Mouse (Mus musculus) embryonic facial prominence, embryonic 11.5 days (tissue): Measurements from ENCODE around the gene Resp18. TPM values are rescaled to one million over a fixed set of nuclear protein-coding genes. Genes with fewer than 3 reads are reported as not detected.

ENCODE experiments used
- ATAC-seq: fragments of 200-750 bp; cut with Nextera tagmentation; replicated peaks from 2 replicates; pipeline ENCODE4 v1.8.0; 2017; ENCODE audit warnings: low read depth; ENCODE audit not compliant: insufficient number of reproducible peaks, low FRiP score, low TSS enrichment
- DNase-seq: peaks from one replicate; pipeline ENCODE4 v3.0.0-alpha.2; 2015; ENCODE audit warnings: low spot score
- H3K27ac ChIP-seq: fragments of 300-500 bp; sonication (generic); replicated peaks from 2 replicates; pipeline ENCODE4 v1.5.1; 2014; ENCODE audit warnings: mild to moderate bottlenecking, low read depth, low read length, control low read depth
- H3K27me3 ChIP-seq: fragments of 300-500 bp; sonication (generic); 2 replicates; pipeline ENCODE4 v1.6.1; 2014; ENCODE audit warnings: mild to moderate bottlenecking, low read length, moderate library complexity, mixed read lengths; ENCODE audit not compliant: control insufficient read depth, insufficient read depth
- H3K36me3 ChIP-seq: fragments of 300-500 bp; sonication (generic); replicated peaks from 2 replicates; pipeline ENCODE4 v1.6.1; 2014; ENCODE audit warnings: low read depth, mild to moderate bottlenecking, low read length, moderate library complexity, mixed read lengths; ENCODE audit not compliant: control insufficient read depth, insufficient read depth
- H3K4me1 ChIP-seq: fragments of 300-500 bp; sonication (generic); 2 replicates; pipeline ENCODE4 v1.6.1; 2014; ENCODE audit warnings: low read length, mixed read lengths; ENCODE audit not compliant: control insufficient read depth, insufficient read depth
- H3K4me2 ChIP-seq: fragments of 300-500 bp; sonication (generic); 2 replicates; pipeline ENCODE4 v1.6.1; 2014; ENCODE audit warnings: low read depth, mild to moderate bottlenecking, control low read depth, low read length, moderate library complexity
- H3K4me3 ChIP-seq: fragments of 300-500 bp; sonication (generic); 2 replicates; pipeline ENCODE4 v1.5.1; 2014; ENCODE audit warnings: low read depth, low read length, control low read depth
- H3K9ac ChIP-seq: fragments of 300-500 bp; sonication (generic); replicated peaks from 2 replicates; pipeline ENCODE4 v1.6.1; 2014; ENCODE audit warnings: mild to moderate bottlenecking, control low read depth, low read length
- H3K9me3 ChIP-seq: fragments of 300-500 bp; sonication (generic); replicated peaks from 2 replicates; pipeline ENCODE4 v1.6.1; 2016; ENCODE audit warnings: mild to moderate bottlenecking, low read length, inconsistent platforms, mixed read lengths; ENCODE audit not compliant: control insufficient read depth
- WGBS: fragments of 180-500 bp; shearing (Covaris S2); extraction: QIAGEN DNeasy Blood & Tissue Kit; methylation state at CpG from one replicate; pipeline ENCODE4 v1.1.7; 2014; 5-methylcytosine and 5-hydroxymethylcytosine counted together
- polyA plus RNA-seq: library from polyadenylated mRNA; unstranded; fragments of >200 nt; fragmentation: Nextera tagmentation; extraction: Ambion mirVana; gene quantifications from 2 replicates; pipeline ENCODE4 v1.2.1, GENCODE M21; 2014

Resp18 gene
- polyA plus RNA-seq, 1 experiment from 2014 or later: 4.9 TPM

DNA sequence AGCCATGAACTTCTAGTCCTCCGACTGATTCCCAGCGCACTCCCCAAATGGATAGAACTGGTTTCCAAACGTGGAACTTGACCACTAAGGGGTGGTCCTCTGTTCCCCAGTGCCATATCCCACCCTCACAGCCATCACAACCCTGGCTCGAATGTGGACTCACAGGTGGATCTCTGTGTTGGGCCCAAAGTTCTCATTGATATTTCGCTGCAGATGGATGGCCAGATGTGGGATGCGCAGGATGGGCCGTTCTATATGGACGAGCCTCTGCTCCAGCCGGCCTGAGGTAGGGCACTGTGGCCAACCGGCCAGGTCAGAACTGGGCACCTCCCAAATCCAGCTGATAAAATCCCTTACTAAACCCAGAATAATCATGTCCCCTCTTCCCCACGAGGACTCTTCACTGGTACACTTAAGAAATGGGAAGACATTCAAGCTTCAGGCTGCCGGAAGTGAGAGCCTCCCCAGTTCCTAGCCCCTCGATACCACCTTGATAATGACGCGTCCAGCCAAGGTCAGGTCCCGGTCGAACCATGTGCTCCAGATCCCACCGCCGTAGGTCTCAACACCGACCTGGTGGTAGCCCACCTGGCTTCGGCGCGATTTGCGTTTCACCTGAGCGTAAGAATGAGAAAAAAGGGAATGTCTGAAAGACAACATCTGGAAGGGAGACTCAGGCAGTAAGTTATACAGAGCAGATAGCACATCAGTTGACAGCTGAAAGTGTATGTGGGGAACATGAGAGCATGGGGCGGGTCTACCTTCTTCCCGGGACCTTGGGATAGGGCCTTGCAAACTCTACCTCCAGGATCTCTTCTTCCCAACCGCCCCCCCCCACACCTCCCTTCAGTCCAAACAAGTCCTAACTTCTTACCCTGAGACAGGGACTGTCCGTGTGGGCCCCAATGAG is 37.5 kb upstream of the Resp18 start:
- WGBS: 87% methylated on average over 29 of the region's 29 CpGs
- H3K4me1 ChIP-seq: no peaks in the 10 kb centered on the region
- no peaks in the 10 kb centered on the region for H3K9me3 ChIP-seq
- no peaks in the 10 kb centered on the region; the same call in 1 of the 2 replicates for H3K36me3 ChIP-seq
- peak overlapping the region; percentile 69 for H3K9ac ChIP-seq
- H3K4me2 ChIP-seq: peak overlapping the region; percentile 52
- no peak for ATAC-seq
- H3K27ac ChIP-seq: no peak overlapping the region
- DNase-seq: no peak
- H3K4me3 ChIP-seq: peak overlapping the region; percentile 66
- H3K27me3 ChIP-seq: no peaks in the 10 kb centered on the region

DNA sequence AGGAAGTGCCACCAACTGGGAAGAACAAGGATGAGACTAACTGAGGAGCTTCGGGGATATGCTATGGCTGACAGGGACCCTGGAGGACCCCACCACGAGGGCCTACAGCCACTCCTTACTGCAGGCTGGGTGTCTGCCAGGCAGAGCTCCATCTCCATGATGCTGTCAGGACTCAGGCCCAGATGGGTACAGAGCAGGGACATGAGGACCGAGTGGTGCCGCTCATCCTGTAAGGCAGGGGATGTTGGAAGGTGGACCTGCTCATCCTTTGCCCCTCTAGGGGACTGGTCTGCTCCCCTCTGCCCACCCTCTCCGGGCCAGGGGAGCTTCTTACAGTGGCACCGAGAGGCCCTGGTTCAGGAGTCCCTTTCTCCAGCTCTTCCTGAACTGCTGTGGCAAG is 36.8 kb upstream of the Resp18 start:
- DNase-seq (no peak), ATAC-seq (no peak)
- no peaks in the 10 kb centered on the region for H3K27me3 ChIP-seq
- no peak overlapping the region for H3K9ac ChIP-seq
- H3K4me1 ChIP-seq: no peaks in the 10 kb centered on the region
- H3K4me3 ChIP-seq: no peak overlapping the region
- H3K27ac ChIP-seq: no peak overlapping the region
- H3K4me2 ChIP-seq: no peak overlapping the region
- 90% methylated on average over 6 of the region's 6 CpGs for WGBS
- no peaks in the 10 kb centered on the region for H3K9me3 ChIP-seq
- H3K36me3 ChIP-seq: no peaks in the 10 kb centered on the region; the same call in 1 of the 2 replicates

DNA sequence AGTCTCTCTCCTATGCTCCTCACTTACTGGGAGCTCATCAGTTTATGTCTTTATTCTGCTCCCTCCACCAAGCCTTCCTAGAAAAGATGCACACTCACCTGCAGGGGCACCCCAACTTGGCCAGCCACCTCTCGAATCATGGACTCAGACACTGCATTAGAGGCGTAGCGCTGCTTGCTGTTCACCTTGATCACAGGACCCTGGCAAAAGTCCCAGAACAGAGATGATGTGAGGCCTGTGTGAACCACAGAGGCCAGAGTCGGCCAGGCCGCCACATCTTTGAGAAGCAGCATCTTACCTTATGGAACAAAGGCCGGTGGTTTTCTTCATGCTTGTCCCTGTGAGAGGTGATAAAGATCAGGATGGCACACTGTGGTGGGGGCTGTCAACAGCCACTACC is 33.5 kb upstream of the Resp18 start:
- ATAC-seq (no peak), DNase-seq (no peak)
- 95% methylated on average over 6 of the region's 6 CpGs for WGBS
- Histone ChIP-seq H3K9me3 (no peaks in the 10 kb centered on the region), H3K27me3 (no peaks in the 10 kb centered on the region), H3K36me3 (no peaks in the 10 kb centered on the region; the same call in none of the 2 replicates), H3K4me2 (no peak overlapping the region), H3K4me3 (no peak overlapping the region), H3K4me1 (no peaks in the 10 kb centered on the region), H3K9ac (no peak overlapping the region), H3K27ac (no peak overlapping the region)

DNA sequence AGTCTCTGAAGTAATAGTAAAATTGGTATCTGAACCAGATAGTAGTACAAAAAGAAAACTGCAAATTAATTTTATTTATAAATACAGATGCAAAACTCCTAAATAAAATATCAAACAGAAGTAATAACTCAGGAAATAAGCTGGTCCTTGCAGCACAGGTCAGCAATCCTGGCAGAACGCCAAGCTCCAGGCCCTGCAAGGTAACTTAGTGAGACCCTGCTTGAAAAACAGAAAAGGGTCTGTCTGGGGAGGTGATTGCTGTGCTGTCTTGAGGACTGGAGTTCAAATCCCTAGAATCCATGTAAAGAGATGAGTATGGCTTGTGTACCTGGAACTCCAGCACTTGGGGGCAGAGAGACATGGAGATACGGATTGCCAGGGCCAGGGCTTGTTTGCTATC is 26.4 kb upstream of the Resp18 start:
- Histone ChIP-seq H3K27ac (no peak overlapping the region), H3K9me3 (no peaks in the 10 kb centered on the region), H3K36me3 (no peaks in the 10 kb centered on the region; the same call in 1 of the 2 replicates), H3K4me2 (no peak overlapping the region), H3K4me1 (no peaks in the 10 kb centered on the region), H3K27me3 (no peaks in the 10 kb centered on the region), H3K4me3 (no peak overlapping the region), H3K9ac (no peak overlapping the region)
- 89% methylated on average over 2 of the region's 2 CpGs for WGBS
- ATAC-seq (no peak), DNase-seq (no peak)

DNA sequence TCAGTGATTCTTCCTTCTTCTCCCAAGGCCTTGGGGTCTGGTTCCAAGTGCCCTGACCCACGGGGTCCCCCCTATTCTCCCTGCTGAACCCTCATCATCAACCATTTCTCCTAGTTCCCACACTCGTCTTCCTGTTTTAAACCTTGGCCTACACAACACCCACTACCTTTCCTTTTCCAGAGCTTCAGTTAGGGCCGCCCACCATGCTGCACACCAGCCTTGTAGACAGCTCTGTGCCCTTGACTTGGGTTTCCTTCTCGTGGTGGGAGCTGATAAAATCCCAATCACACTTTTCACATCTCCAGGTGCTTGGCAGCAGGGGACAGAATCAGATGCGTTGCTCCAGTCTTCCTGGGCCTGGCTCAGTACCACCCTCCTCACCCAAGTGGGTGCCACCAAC is 16.1 kb upstream of the Resp18 start:
- no peak overlapping the region for H3K27ac ChIP-seq
- whole genome bisulfite sequencing: 76% methylated on average over 5 of the region's 5 CpGs
- H3K36me3 ChIP-seq: no peaks in the 10 kb centered on the region
- no peaks in the 10 kb centered on the region for H3K9me3 ChIP-seq
- no peak overlapping the region for H3K4me2 ChIP-seq
- H3K27me3 ChIP-seq: no peaks in the 10 kb centered on the region
- DNase-seq (no peak), ATAC-seq (no peak)
- H3K4me3 ChIP-seq: no peak overlapping the region
- H3K9ac ChIP-seq: no peak overlapping the region
- no peaks in the 10 kb centered on the region for H3K4me1 ChIP-seq

DNA sequence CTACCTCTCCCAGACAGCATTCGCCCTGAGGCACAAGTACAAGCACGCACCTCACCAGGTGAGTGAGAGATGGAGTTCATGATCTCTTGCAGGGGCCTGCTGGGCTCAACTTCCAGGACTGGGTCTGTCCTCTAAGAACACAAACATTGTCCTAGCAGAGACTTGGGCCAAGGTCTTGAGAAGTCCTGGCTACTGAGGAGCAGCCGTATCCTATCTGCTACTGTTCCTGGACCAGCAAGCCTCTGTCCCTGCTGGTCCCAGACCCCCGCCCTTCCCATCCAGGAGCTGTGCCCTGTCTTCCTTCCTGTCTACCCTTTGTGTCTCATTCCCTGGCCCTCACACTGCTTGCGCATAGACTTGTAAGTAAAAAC is 15.1 kb upstream of the Resp18 start:
- 78% methylated on average over 5 of the region's 5 CpGs for WGBS
- Histone ChIP-seq H3K27me3 (no peaks in the 10 kb centered on the region), H3K4me1 (no peaks in the 10 kb centered on the region), H3K36me3 (no peaks in the 10 kb centered on the region), H3K4me2 (no peak overlapping the region), H3K9ac (no peak overlapping the region), H3K4me3 (no peak overlapping the region), H3K27ac (no peak overlapping the region), H3K9me3 (no peaks in the 10 kb centered on the region)
- DNase-seq: no peak
- ATAC-seq: no peak

DNA sequence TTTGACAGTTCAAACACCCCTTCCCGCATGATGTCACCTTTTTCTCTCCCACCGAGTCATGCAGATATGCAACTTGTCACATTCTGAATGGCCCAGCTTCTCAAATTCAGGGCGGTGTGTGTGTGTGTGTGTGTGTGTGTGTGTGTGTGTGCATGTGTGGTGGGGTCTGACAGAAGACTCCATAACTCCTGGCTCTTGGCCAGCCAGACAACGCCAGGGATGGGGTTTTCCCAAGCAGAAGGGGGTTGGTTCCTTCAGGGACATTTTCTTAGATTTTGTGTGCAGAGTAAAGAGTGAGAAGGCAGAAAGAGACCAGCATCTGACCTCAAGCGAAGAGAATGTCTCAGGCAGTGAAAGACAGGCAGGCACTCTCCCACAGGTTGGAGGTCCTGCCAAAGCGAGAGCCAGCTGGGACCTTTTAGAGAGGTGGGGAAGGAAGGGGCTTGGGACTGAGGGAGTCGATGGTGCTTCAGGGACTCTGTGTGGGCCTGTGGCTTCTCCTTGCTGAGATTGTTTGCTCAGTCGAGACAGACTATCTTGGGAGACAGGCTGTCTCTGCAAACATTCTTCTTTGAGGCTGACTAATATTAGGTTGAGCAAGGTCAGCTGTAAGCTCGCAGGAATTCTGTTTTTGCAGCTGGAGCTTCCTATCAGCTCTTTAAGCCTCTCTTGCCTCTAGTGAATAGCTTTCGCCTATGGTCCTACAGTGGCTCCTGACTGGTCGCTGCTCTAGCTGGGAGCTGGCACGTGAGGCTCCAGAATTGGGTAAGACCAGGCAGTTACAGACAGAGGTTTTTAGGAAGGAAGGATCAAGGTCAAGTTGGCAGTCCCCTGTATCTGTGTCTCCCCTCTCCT is 14.5 kb upstream of the Resp18 start:
- no peak overlapping the region for H3K9ac ChIP-seq
- no peaks in the 10 kb centered on the region for H3K27me3 ChIP-seq
- DNase-seq: peak; percentile 16
- ATAC-seq: no peak
- H3K4me1 ChIP-seq: no peaks in the 10 kb centered on the region
- H3K4me3 ChIP-seq: no peak overlapping the region
- H3K4me2 ChIP-seq: no peak overlapping the region
- WGBS: 51% methylated on average over 12 of the region's 12 CpGs
- no peak overlapping the region; the same call in 1 of the 2 replicates for H3K27ac ChIP-seq
- no peaks in the 10 kb centered on the region for H3K9me3 ChIP-seq
- H3K36me3 ChIP-seq: no peaks in the 10 kb centered on the region

DNA sequence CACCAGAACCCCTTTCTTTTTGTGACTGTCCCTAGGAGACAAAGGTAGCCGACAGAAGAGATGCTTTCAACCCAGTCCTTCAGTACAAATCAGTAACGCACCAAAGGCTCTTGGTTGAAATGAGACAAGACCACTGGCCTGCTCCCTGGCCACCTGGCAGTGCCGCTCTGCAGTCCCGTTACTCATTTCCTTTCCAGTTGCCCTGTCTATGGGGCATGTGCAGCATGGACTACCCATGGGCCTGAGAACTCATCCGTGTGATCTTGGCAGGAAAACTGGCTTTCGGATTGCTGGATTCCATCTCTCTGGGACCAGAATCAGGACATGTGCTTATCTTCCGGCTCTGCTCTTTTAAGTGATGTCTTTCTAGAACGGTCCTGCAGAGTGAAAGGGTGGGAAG is 13.1 kb upstream of the Resp18 start:
- Histone ChIP-seq H3K9ac (no peak overlapping the region), H3K36me3 (no peaks in the 10 kb centered on the region), H3K4me2 (no peak overlapping the region), H3K4me3 (no peak overlapping the region), H3K9me3 (no peaks in the 10 kb centered on the region), H3K27ac (no peak overlapping the region), H3K27me3 (no peaks in the 10 kb centered on the region), H3K4me1 (no peaks in the 10 kb centered on the region)
- 91% methylated on average over 8 of the region's 8 CpGs for WGBS
- ATAC-seq (no peak), DNase-seq (no peak)
